Mouse (Mus musculus) cerebellum, postnatal 4 days (tissue): ENCODE data around the gene Ptgr1.

Source experiments
- DNase-seq, 2 experiments: peaks; one replicate each; pipeline ENCODE4 v3.0.0; 2022; ENCODE audit warnings: low spot score in 2 of 2, mixed read lengths in 1 of 2

The Ptgr1 gene

GRCm38 (mm10) chr4:58986540-58987190 lies at the start of gene Ptgr1:
TSS of gene Ptgr1 (minus strand) at chr4:58987119.
- DNase-seq = peak; percentile 58 to 74

GRCm38 (mm10) chr4:59035786-59036350 lies 48.9 kb upstream of the Ptgr1 start:
- no peak for DNase-seq

- peak; percentile 50 to 65 for DNase-seq
Observed at GRCm38 (mm10) chr4:59034918-59035785, 48.2 kb upstream of the Ptgr1 start, which contains the start of gene Gng10. TSS of gene Gng10 (plus strand) at chr4:59035088.

GRCm38 (mm10) chr4:59034325-59034917 lies 47.5 kb upstream of the Ptgr1 start:
- peak in 1 of 2 experiments; percentile 13 for DNase-seq

GRCm38 (mm10) chr4:59016922-59017321 lies 30.0 kb upstream of the Ptgr1 start:
- DNase-seq = no peak

GRCm38 (mm10) chr4:59015181-59015580 lies 28.3 kb upstream of the Ptgr1 start:
- DNase-seq = no peak

- DNase-seq = no peak
Observed at GRCm38 (mm10) chr4:59011446-59011845, 24.5 kb upstream of the Ptgr1 start.

GRCm38 (mm10) chr4:59009696-59010095 lies 22.8 kb upstream of the Ptgr1 start:
- DNase-seq = no peak

GRCm38 (mm10) chr4:59009186-59009585 lies 22.3 kb upstream of the Ptgr1 start:
- DNase-seq = no peak

GRCm38 (mm10) chr4:59007974-59008373 lies 21.1 kb upstream of the Ptgr1 start:
- no peak for DNase-seq

- DNase-seq = no peak
Observed at GRCm38 (mm10) chr4:59007016-59007415, 20.1 kb upstream of the Ptgr1 start.

GRCm38 (mm10) chr4:59006211-59006610 lies 19.3 kb upstream of the Ptgr1 start:
- no peak for DNase-seq

GRCm38 (mm10) chr4:59003806-59004200 lies 16.9 kb upstream of the Ptgr1 start:
- DNase-seq = no peak

GRCm38 (mm10) chr4:59002948-59003805 lies 16.3 kb upstream of the Ptgr1 start, which contains the start of gene Gm20503:
TSS of gene Gm20503 (plus strand) at chr4:59003210.
- DNase-seq = peak; percentile 79 to 89

- no peak for DNase-seq
Observed at GRCm38 (mm10) chr4:59000614-59001013, 13.7 kb upstream of the Ptgr1 start.

- DNase-seq = peak; percentile 43 to 77
Observed at GRCm38 (mm10) chr4:58999686-59000085, 12.8 kb upstream of the Ptgr1 start.

GRCm38 (mm10) chr4:58998688-58999087 lies 11.8 kb upstream of the Ptgr1 start:
- DNase-seq = no peak

GRCm38 (mm10) chr4:58997081-58997480 lies 10.2 kb upstream of the Ptgr1 start:
- DNase-seq = no peak

- DNase-seq = no peak
Observed at GRCm38 (mm10) chr4:58995251-58995693, 8.4 kb upstream of the Ptgr1 start.

GRCm38 (mm10) chr4:58994762-58995161 lies 7.8 kb upstream of the Ptgr1 start, which contains the start of gene Dnajc25:
TSS of gene Dnajc25 (plus strand) at chr4:58995062.
- no peak for DNase-seq

GRCm38 (mm10) chr4:58992195-58992594 lies 5.3 kb upstream of the Ptgr1 start:
- no peak for DNase-seq
